Mouse (Mus musculus) cortical plate, adult 2 months (tissue): Measurements from ENCODE around the gene Alad. TPM values are rescaled to one million over a fixed set of nuclear protein-coding genes. Genes with fewer than 3 reads are reported as not detected.
A peak's percentile ranks its signal among the peaks of the same experiment; 100 is the strongest.

ENCODE experiments used
- H3K27ac ChIP-seq: fragments of 200-500 bp; 2 replicates; pipeline ENCODE4 v1.5.1; 2012; ENCODE audit warnings: low read length, control low read depth, inconsistent platforms; ENCODE audit not compliant: insufficient read depth
- H3K4me1 ChIP-seq: fragments of 200-500 bp; 2 replicates; pipeline ENCODE4 v1.6.1; 2011; ENCODE audit warnings: low read length; ENCODE audit not compliant: control insufficient read depth, insufficient read depth
- H3K4me3 ChIP-seq: fragments of 200-500 bp; 2 replicates; pipeline ENCODE4 v1.5.1; 2011; ENCODE audit warnings: mild to moderate bottlenecking, low read length, control low read depth; ENCODE audit not compliant: insufficient read depth
- CTCF ChIP-seq: fragments of 200-500 bp; IDR thresholded peaks from 2 replicates; pipeline ENCODE4 v1.5.1; 2011; ENCODE audit warnings: mild to moderate bottlenecking, control low read depth, low read length; ENCODE audit not compliant: insufficient read depth; ENCODE audit errors: extremely low read depth
- POLR2A ChIP-seq: fragments of 200-500 bp; IDR thresholded peaks from 2 replicates; pipeline ENCODE4 v1.6.1; 2011; ENCODE audit warnings: mild to moderate bottlenecking, low read length, control low read depth; ENCODE audit not compliant: insufficient read depth; ENCODE audit errors: extremely low read depth
- polyA plus RNA-seq: library from polyadenylated mRNA; depleted of rRNA; stranded (reverse); fragments of >200 nt; gene quantifications from 2 replicates; pipeline ENCODE4 v1.2.3, GENCODE M21; 2012

Gene Alad
- polyA plus RNA-seq, 1 experiment, result 38.0 TPM

DNA sequence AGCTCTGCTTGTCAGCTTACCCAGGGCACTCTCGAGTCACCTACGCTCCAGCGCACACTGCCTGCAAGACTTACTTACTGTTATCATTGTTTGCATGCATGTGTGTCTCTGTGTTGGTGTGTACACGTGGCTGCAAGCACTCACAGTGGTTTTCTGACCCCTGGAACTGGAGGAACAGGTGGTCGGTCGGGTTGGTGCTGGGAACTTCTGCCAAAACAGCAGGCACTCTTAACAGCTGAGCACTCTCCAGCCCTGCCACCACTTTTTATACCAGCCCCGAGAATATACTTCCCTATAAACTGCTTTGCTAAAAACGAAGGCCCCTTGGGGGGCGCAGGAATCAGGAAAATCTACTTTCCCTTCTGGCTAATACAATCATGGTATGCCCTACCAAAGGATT, 25.5 kb downstream of the Alad start:
- peaks cover 5% of the 10 kb centered on the region for H3K4me1 ChIP-seq
- TF ChIP-seq CTCF (no peak), POLR2A (no peak)
- H3K4me3 ChIP-seq, result no peak overlapping the region
- no peak overlapping the region for H3K27ac ChIP-seq

DNA sequence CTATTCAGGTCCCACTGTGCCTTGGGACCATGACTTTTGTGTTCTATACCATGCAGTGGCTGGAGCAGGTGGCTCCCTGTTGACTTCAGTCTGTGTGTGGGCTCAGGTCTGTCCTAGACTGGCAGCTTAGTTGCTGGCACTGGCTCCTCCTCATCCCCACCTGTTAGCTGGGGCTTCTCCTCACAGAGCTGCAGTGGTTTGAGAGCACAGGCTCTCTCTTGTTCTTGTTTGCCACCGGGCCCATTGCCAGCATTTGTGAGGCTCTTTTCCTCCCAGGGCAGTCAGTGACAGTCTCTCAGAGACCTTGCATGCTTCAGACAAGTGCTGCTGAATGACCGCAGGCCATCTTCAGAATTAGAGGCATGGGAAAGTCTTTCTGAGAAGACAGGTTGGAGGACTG, 27.0 kb downstream of the Alad start:
- H3K27ac ChIP-seq, result no peak overlapping the region
- TF ChIP-seq POLR2A (no peak), CTCF (no peak)
- H3K4me3 ChIP-seq, result no peak overlapping the region
- peaks cover 5% of the 10 kb centered on the region for H3K4me1 ChIP-seq

DNA sequence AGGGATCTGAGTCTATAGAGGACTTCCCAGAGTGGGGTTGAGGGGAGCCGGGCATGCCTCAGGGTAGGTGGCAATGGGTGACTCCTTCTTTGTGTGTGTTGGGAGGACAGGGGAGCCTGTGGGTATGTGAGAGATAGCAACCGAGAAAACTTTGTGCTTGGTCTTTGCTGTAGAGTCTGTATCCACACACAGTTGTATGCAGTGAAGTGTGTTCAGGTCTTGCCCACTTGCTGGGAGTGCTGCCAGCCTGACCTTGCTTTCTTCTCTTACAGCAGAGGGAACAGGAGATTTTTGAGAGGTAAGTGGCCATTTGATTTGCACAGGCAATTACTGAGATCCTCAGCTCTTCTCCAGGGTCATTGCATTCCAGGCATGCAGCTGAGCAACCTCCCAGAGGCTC, 31.8 kb downstream of the Alad start:
- no peak overlapping the region for H3K4me3 ChIP-seq
- H3K27ac ChIP-seq, result no peak overlapping the region
- no peaks in the 10 kb centered on the region for H3K4me1 ChIP-seq
- no peak for TF ChIP-seq CTCF
- TF ChIP-seq POLR2A, result no peak

DNA sequence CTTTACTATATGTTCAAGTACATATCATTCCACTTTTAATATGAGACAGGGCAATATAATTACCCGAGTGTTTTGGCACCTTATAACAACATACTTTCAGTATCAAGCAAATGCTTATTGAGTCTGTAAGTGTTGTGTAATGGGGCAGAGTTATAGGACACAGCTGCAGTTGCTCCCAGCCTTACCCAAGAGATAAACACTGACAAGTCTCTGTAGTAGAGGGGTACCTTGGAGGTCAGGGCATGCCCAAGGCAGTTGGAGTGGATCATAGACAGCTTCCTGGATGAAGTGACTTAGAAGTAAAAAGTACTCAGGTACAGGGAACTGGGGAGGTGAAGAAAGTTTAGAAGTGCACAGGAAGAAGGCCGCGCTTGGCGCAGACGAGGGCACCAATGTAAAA, 32.5 kb downstream of the Alad start:
- TF ChIP-seq POLR2A, result no peak
- TF ChIP-seq CTCF, result no peak
- H3K4me1 ChIP-seq, result no peaks in the 10 kb centered on the region
- H3K27ac ChIP-seq, result no peak overlapping the region
- H3K4me3 ChIP-seq, result no peak overlapping the region

DNA sequence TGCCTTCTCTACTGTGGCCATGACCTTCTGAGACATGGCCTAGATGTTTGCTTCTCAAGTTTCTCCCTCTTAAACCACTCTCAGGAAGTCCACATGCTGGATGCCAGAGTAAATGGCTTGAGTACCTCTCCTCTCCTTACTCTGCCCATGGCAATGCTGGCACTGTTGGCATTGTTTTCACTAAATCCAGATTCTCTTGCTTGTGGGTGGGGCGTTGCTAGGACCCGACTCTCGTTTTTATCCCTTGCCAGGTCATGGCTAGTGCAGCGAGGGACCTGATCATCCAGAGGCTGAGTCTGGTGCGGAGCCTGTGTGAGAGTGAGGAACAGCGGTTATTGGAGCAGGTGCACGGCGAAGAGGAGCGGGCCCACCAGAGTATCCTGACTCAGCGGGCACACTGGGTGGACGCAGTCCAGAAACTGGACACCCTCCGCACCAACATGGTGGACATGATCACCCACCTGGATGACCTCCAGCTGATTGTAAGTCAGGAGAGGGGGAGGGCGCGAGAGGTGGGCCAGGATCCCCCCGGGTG, 33.5 kb downstream of the Alad start:
- no peak overlapping the region for H3K4me3 ChIP-seq
- TF ChIP-seq POLR2A (no peak), CTCF (no peak)
- H3K27ac ChIP-seq, result no peak overlapping the region
- no peaks in the 10 kb centered on the region for H3K4me1 ChIP-seq

DNA sequence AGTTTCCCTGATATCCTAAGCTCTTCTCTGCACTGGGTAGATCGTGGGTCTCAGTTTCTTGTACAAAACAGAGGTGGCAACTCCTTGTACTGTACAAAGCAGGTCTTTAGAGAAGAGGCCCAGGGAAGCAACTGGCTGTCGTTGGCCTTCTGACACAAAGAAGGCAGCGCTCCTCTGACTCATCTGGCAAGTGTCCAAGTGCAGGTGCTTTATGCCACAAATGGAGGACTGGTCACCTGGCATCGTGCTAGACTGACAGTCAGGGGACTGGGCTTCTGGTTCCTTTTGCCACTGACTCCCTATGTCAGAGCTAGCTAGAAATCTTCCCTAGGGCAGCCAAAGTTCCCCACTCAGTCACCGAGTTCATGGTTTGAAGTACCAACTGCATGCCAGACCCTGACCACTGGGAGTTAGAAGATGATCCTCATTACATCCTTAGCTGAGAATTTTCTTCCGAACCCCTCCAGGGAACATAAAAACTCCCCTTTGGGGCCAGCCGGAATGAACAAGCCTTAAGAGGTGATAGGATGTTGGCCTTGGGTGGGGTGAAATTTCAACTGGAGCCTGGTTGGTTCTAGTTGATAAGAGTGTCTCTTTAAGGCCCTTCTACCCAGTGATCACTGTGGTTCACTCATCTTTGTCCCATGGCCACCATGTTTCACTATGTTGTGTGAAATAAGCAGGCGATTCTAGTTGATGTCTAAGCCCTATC, 34.1 kb downstream of the Alad start:
- Histone ChIP-seq H3K27ac (no peak overlapping the region), H3K4me3 (no peak overlapping the region), H3K4me1 (no peaks in the 10 kb centered on the region)
- TF ChIP-seq POLR2A (no peak), CTCF (no peak)

DNA sequence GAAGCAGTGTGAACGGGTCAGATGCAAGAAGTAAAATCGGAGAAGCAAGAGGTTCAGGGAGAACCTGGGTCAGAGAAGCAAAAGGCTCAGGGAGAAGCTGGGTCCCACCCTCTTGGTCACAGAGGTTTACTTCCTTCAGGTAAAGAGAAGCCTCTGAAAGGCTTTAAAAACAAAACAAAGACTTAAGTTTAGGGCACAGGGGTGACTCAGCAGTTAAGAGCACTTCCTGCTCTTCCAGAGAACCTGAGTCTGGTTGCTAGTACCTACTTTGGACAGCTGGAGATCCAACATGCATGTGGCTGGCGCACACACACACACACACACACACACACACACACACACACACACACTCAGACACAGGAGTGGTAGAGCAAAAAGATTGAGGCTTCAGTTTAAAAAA, 34.8 kb downstream of the Alad start:
- no peaks in the 10 kb centered on the region for H3K4me1 ChIP-seq
- H3K27ac ChIP-seq, result no peak overlapping the region
- TF ChIP-seq CTCF, result no peak
- no peak for TF ChIP-seq POLR2A
- H3K4me3 ChIP-seq, result no peak overlapping the region

DNA sequence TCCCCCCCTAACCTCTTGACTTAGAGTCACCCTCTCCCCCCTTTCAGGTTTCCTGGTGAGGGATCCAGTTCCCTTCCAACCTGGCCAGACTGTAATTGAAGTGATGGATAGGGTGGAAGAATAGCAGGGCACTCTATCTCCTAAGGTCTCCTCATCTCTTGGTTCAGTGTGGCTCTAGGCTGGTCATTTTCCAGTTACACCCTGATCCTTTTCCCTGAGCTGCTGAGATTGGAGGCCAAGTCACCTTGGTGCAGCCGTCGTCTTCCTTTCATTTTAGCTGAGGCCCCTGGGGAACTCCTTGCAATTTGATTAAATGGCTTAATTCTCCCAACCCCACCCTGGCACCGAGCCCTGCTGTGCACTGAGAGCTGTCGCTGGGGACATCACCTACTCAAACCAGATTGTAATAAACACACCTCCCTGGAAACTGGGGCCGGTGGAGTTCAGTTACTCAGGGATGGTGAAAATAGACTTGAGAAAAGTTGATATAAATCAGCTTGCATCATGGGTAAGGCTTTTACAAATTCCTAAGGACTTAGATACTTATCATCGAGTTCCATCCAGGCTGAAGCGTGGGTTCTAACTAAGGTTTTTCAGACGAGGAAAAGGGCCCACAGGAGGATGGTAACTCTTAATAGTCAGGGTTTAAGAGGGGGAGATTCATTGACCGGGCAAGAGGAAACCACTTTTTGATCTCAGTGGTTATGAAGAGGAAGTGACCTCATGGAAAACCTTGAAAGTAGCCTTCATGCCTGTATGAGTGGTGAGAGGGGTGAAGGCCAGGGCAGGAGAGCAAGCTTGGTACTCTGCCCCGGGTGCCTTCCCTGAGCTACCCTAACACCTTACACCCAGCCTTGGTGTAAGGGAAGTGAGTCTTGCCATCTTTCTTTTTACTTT, 38.8 kb downstream of the Alad start:
- Histone ChIP-seq H3K4me3 (no peak overlapping the region), H3K27ac (no peak overlapping the region), H3K4me1 (no peaks in the 10 kb centered on the region; the same call in 1 of the 2 replicates)
- TF ChIP-seq CTCF, result no peak
- no peak for TF ChIP-seq POLR2A

DNA sequence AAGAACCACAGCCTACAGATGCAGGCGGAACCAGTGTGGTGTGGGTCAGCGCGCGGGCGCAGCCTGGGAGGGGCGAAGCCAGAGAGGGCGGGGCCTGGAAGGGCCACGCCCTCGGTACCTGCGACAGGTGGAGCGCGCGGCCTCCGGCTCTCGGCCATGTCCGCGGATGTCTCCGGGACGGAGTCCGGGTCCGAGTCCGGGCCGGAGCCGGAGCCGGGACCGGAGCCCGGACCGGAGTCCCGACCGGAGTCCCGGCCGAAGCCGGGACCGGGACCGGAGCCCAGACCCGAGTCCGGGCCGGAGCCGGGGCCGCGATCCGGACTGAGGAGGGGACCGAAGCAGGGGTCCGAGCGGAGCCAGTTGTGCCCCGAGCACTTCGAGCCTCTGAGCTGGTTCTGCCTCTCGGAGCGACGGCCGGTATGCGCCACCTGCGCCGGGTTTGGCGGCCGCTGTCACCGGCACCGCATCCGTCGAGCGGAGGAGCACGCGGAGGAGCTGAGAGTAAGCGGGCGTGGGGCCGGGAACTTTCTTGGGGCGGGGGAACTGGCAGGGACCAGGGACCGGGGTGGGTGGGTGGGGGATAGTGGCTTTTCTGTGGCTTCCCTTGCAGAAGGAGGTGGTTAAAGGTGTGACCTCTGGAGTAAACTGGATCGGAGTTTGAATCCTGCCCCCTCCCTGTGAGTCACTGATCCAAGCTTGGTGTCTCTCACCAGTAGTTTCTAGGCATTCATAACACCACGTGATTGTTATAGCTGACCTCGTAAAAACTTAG, 39.6 kb downstream of the Alad start, which contains the start of gene Bspry:
TSS of gene Bspry (plus strand) at position 117 of the 772 bp plus-strand sequence.
- no peaks in the 10 kb centered on the region; the same call in 1 of the 2 replicates for H3K4me1 ChIP-seq
- H3K4me3 ChIP-seq, result peak within 1 kb of the TSS; percentile 20
- H3K27ac ChIP-seq, result no peak within 1 kb of the TSS
- TF ChIP-seq POLR2A (no peak), CTCF (no peak)
